Mouse (Mus musculus) cerebellum, adult 2 months (tissue): ENCODE data around the gene Ankrd34b.

Source experiments
- CTCF ChIP-seq: fragments of 200-500 bp; IDR thresholded peaks from 2 replicates; pipeline ENCODE4 v1.5.1; 2011; ENCODE audit warnings: low read depth, mild to moderate bottlenecking, control low read depth, low read length, moderate library complexity, borderline replicate concordance; ENCODE audit not compliant: insufficient read depth
- POLR2A ChIP-seq: fragments of 200-500 bp; IDR thresholded peaks from 2 replicates; pipeline ENCODE4 v1.6.1; 2011; ENCODE audit warnings: low read length, control low read depth, borderline replicate concordance; ENCODE audit not compliant: insufficient read depth

DNA sequence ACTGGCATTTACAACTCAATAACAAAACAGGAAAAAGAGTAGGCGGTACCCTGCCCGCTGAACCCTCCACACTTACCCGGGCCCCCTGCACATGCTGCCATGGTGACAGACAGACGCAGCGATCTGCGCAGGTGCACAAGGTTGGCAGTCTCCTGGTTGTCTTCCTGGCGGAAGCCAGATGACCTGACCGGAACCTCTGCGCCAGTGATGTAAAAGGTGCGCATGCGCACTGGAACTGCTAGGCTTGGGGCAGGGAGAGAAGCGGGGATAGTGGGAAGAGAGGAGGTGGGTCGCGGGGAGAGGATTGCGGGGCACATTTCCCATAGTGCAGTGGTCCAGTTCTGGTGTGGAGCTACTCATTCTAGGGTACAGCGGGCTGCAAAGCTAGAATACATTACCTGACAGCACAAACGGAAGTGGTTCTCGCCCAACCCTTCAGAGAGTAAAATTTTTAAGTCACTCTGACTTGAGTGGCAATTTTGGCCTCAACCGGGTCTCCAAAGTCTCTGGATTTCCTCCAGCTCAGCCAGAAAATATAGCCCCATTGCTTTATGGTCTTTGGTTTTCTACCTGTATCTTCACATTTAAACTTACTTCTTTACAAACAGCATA, 58.3 kb downstream of the Ankrd34b start, which contains the start of gene Fam151b:
- no peak for TF ChIP-seq CTCF
- TF ChIP-seq POLR2A, result peak; percentile 91
